Mouse (Mus musculus) neural tube, embryonic 14.5 days (tissue): ENCODE data around the gene Aaas. TPM values are rescaled to one million over a fixed set of nuclear protein-coding genes. Genes with fewer than 3 reads are reported as not detected.

Experiments
- ATAC-seq: fragments of 200-750 bp; cut with Nextera tagmentation; 2 replicates; pipeline ENCODE4 v1.8.0; 2017; ENCODE audit warnings: low read depth, mild to moderate bottlenecking, moderate TSS enrichment, moderate library complexity
- H3K27ac ChIP-seq: fragments of 300-500 bp; sonication (generic); 2 replicates; pipeline ENCODE4 v1.5.1; 2014; ENCODE audit warnings: low read depth, mild to moderate bottlenecking, control low read depth, low read length, moderate library complexity, mixed read lengths
- H3K27me3 ChIP-seq: fragments of 300-500 bp; sonication (generic); 2 replicates; pipeline ENCODE4 v1.6.1; 2014; ENCODE audit warnings: low read length; ENCODE audit not compliant: control insufficient read depth, insufficient read depth
- H3K36me3 ChIP-seq: fragments of 300-500 bp; sonication (generic); 2 replicates; pipeline ENCODE4 v1.6.1; 2014; ENCODE audit warnings: low read length, mixed read lengths; ENCODE audit not compliant: control insufficient read depth, insufficient read depth
- H3K4me1 ChIP-seq: fragments of 300-500 bp; sonication (generic); 2 replicates; pipeline ENCODE4 v1.6.1; 2014; ENCODE audit warnings: low read length; ENCODE audit not compliant: control insufficient read depth, insufficient read depth
- H3K4me2 ChIP-seq: fragments of 300-500 bp; sonication (generic); 2 replicates; pipeline ENCODE4 v1.6.1; 2014; ENCODE audit warnings: mild to moderate bottlenecking, low read depth, low read length, control low read depth
- H3K4me3 ChIP-seq: fragments of 300-500 bp; sonication (generic); 2 replicates; pipeline ENCODE4 v1.5.1; 2014; ENCODE audit warnings: low read depth, low read length, control low read depth, mixed read lengths
- H3K9ac ChIP-seq: fragments of 300-500 bp; sonication (generic); replicated peaks from 2 replicates; pipeline ENCODE4 v1.6.1; 2014; ENCODE audit warnings: low read depth, mild to moderate bottlenecking, control low read depth, low read length, mixed read lengths
- H3K9me3 ChIP-seq: fragments of 300-500 bp; sonication (generic); 2 replicates; pipeline ENCODE4 v1.6.1; 2016; ENCODE audit warnings: low read length; ENCODE audit not compliant: control insufficient read depth
- WGBS: fragments of 180-500 bp; shearing (Covaris S2); extraction: QIAGEN DNeasy Blood & Tissue Kit; methylation state at CpG from one replicate; pipeline ENCODE4 v1.1.7; 2014; 5-methylcytosine and 5-hydroxymethylcytosine counted together
- polyA plus RNA-seq: library from polyadenylated mRNA; unstranded; fragments of >200 nt; fragmentation: Nextera tagmentation; extraction: Ambion mirVana; gene quantifications from 2 replicates; pipeline ENCODE4 v1.2.1, GENCODE M21; 2014

Aaas gene
- polyA plus RNA-seq, 1 experiment from 2014 or later, result 26.8 TPM

DNA sequence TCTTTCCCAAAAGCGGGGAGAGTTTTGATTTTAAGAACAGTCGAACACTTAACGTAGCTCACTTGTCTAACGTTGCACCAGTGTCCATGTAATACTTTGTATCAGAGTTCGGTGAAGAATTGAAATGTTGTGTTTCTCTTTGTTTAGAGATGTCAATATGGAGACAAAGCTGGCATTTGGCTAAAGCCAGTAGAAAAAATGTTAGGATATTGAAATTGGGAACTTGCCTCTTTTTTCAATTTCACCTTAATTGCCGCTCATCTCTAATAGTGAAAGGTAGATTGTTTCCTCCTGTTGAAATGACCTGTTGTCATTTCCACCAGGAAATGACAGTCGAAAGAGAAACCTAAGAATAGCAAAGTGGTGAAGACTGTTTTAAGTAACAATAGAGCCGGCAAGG, 23.7 kb downstream of the Aaas start:
- peak overlapping the region; percentile 71 for H3K4me3 ChIP-seq
- H3K27ac ChIP-seq, result no peak overlapping the region
- peak overlapping the region; percentile 63 for H3K4me2 ChIP-seq
- no peaks in the 10 kb centered on the region for H3K9me3 ChIP-seq
- peak overlapping the region; percentile 75 for H3K9ac ChIP-seq
- peaks cover 13% of the 10 kb centered on the region for H3K4me1 ChIP-seq
- no peaks in the 10 kb centered on the region; the same call in none of the 2 replicates for H3K36me3 ChIP-seq
- 75% methylated on average over 8 of the region's 8 CpGs for whole genome bisulfite sequencing
- ATAC-seq, result no peak
- H3K27me3 ChIP-seq, result no peaks in the 10 kb centered on the region

GRCm38 (mm10) chr15:102326022-102326576, 24.5 kb downstream of the Aaas start, which contains the start of gene Pfdn5:
Gene Pfdn5, plus strand, starts transcription at chr15:102326116.
- peak within 1 kb of the TSS; percentile 64 for H3K27ac ChIP-seq
- H3K9me3 ChIP-seq, result no peaks in the 10 kb centered on the region
- peak; percentile 92 for ATAC-seq
- H3K9ac ChIP-seq, result peak within 1 kb of the TSS; percentile 75
- H3K4me1 ChIP-seq, result peaks cover 9% of the 10 kb centered on the region
- WGBS, result under 1% methylated on average over 40 of the region's 40 CpGs
- H3K4me3 ChIP-seq, result peak within 1 kb of the TSS; percentile 71
- H3K4me2 ChIP-seq, result peak within 1 kb of the TSS; percentile 63
- no peaks in the 10 kb centered on the region; the same call in none of the 2 replicates for H3K36me3 ChIP-seq
- no peaks in the 10 kb centered on the region for H3K27me3 ChIP-seq

GRCm38 (mm10) chr15:102324654-102325473, 25.7 kb downstream of the Aaas start:
- H3K4me2 ChIP-seq, result no peak overlapping the region; the same call in 1 of the 2 replicates
- WGBS, result 77% methylated on average over 12 of the region's 12 CpGs
- H3K9ac ChIP-seq, result no peak overlapping the region
- H3K36me3 ChIP-seq, result no peaks in the 10 kb centered on the region; the same call in 1 of the 2 replicates
- H3K4me3 ChIP-seq, result peak overlapping the region; percentile 71; the same call in 1 of the 2 replicates
- no peaks in the 10 kb centered on the region for H3K27me3 ChIP-seq
- peaks cover 9% of the 10 kb centered on the region for H3K4me1 ChIP-seq
- no peak overlapping the region for H3K27ac ChIP-seq
- no peak for ATAC-seq
- no peaks in the 10 kb centered on the region for H3K9me3 ChIP-seq

DNA sequence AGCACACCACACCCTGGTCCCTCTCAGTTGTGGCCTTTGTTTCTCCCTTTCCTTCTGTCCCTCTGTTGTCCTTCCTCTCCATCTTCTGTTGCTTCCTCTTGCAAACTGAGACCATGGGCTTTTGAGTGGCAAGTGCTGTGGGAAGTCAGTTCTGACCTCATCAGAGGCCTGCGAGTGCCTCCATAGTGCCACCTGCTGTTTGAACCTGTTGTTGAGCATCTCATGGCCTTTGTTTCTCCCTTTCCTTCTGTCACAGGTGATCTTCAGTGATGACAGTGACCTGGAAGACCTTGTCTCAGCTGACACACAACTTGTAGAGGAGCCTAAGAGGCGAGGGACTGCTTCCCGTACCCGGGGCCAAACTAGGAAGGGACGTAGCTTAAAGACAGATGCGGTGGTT, 34.3 kb downstream of the Aaas start:
- H3K4me2 ChIP-seq, result no peak overlapping the region
- H3K27ac ChIP-seq, result no peak overlapping the region
- no peak overlapping the region for H3K9ac ChIP-seq
- H3K27me3 ChIP-seq, result no peaks in the 10 kb centered on the region
- no peaks in the 10 kb centered on the region for H3K9me3 ChIP-seq
- H3K36me3 ChIP-seq, result no peaks in the 10 kb centered on the region
- H3K4me1 ChIP-seq, result no peaks in the 10 kb centered on the region
- 88% methylated on average over 6 of the region's 6 CpGs for WGBS
- no peak overlapping the region for H3K4me3 ChIP-seq
- ATAC-seq, result 0 out of 2 replicates have a peak, but pooled peaks have one; percentile 41

GRCm38 (mm10) chr15:102315292-102315691, 35.3 kb downstream of the Aaas start:
- Histone ChIP-seq H3K9me3 (no peaks in the 10 kb centered on the region), H3K36me3 (no peaks in the 10 kb centered on the region), H3K4me1 (no peaks in the 10 kb centered on the region), H3K4me2 (no peak overlapping the region), H3K9ac (no peak overlapping the region), H3K27ac (no peak overlapping the region), H3K4me3 (no peak overlapping the region), H3K27me3 (no peaks in the 10 kb centered on the region)
- no peak for ATAC-seq
- 88% methylated on average over 8 of the region's 8 CpGs for WGBS

GRCm38 (mm10) chr15:102311489-102311888, 39.1 kb downstream of the Aaas start:
- Histone ChIP-seq H3K36me3 (no peaks in the 10 kb centered on the region), H3K4me2 (no peak overlapping the region), H3K4me1 (no peaks in the 10 kb centered on the region), H3K4me3 (no peak overlapping the region), H3K27me3 (no peaks in the 10 kb centered on the region), H3K9me3 (no peaks in the 10 kb centered on the region), H3K9ac (no peak overlapping the region), H3K27ac (no peak overlapping the region)
- no peak for ATAC-seq

GRCm38 (mm10) chr15:102310074-102310845, 40.3 kb downstream of the Aaas start:
- Histone ChIP-seq H3K27me3 (no peaks in the 10 kb centered on the region), H3K4me3 (no peak overlapping the region), H3K4me2 (no peak overlapping the region), H3K9ac (no peak overlapping the region), H3K27ac (no peak overlapping the region), H3K4me1 (no peaks in the 10 kb centered on the region), H3K9me3 (no peaks in the 10 kb centered on the region), H3K36me3 (no peaks in the 10 kb centered on the region)
- no peak for ATAC-seq
- WGBS, result 92% methylated on average over 10 of the region's 10 CpGs

- no peak for ATAC-seq
- Histone ChIP-seq H3K36me3 (no peaks in the 10 kb centered on the region), H3K9ac (no peak overlapping the region), H3K4me3 (no peak overlapping the region), H3K9me3 (no peaks in the 10 kb centered on the region), H3K4me2 (no peak overlapping the region), H3K27me3 (no peaks in the 10 kb centered on the region), H3K4me1 (no peaks in the 10 kb centered on the region), H3K27ac (no peak overlapping the region)
- 85% methylated on average over 9 of the region's 9 CpGs for WGBS
Observed at GRCm38 (mm10) chr15:102308717-102309116, 41.9 kb downstream of the Aaas start.
